Mouse (Mus musculus): ENCODE measurements around the gene 0610037L13Rik. TPM values are rescaled to one million over a fixed set of nuclear protein-coding genes. Genes with fewer than 3 reads are reported as not detected.

0610037L13Rik gene
- 48.1 and 54.9 TPM in 2 replicates for polyA plus RNA-seq (2015; fragmentation: Nextera tagmentation; extraction: Ambion mirVana)

DNA sequence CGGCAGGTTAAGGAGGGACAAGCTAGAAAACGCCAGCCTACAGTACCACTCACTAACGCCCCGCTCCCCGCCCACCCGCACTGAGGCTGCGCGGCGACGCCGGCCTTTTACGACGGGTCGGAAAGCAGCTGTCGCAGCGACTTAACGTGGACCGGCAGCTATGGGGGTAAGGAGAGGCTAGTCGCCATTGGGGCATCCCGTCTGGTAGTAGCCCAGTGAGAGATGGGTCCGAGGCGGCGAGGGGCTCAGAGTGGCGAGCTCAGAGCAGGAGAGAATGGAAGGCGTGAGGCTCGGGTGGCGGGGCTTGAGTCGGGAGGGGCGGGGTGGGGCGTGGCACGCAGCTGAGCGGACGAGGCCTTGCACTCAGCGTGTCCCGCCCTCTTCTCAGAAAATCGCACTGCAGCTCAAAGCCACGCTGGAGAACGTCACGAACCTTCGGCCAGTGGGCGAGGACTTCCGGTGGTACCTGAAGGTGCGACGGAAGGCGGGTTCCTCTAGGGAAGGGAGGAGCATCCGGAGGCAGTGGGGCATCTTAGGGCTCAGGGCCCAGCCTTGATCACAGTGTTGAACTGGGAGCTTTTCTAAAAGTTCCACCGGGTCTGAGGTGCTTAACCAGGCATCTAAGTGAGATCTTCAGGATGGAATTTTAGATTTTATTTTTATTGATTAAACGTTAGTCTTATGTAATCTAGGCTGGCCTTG, at the start of gene 0610037L13Rik:
Gene 0610037L13Rik (plus strand): TSS at position 83 of the 702 bp plus-strand sequence.
- Histone ChIP-seq H3K4me3 (replicated peaks) (peak within 1 kb of the TSS; percentile 73), H3K4me2 (peak within 1 kb of the TSS; percentile 90), H3K27ac (peak within 1 kb of the TSS; percentile 84), H3K9me3 (replicated peaks) (no peaks in the 10 kb centered on the region), H3K9ac (peak within 1 kb of the TSS; percentile 74), H3K4me1 (replicated peaks) (peaks cover 31% of the 10 kb centered on the region), H3K27me3 (no peaks in the 10 kb centered on the region), H3K36me3 (peaks cover 54% of the 10 kb centered on the region)
- ATAC-seq (ENCODE audit: low read depth) (peak; percentile 94), DNase-seq (peak; percentile 94)
- under 1% methylated on average over 48 of the region's 48 CpGs for WGBS (ENCODE audit: insufficient replicate concordance)

DNA sequence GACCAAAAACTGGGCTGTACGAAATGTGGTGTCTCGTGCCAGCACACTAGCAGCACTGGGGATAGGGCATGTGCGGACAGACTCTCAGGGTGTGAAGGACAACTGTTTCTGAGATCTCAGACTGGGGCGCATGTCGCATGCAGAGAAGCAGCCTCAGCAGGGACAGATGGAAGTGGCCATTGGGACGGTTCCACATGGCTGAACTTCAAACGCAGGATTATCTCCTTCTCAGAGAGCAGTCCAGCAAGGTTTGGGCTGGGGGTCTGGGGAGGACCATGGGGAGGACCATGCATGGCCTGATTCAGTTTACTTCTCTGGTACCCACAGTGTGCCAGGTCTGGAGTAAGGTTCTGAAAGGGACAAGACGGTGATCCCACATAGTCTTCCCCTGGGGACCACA, 45.9 kb upstream of the 0610037L13Rik start:
- Histone ChIP-seq H3K9me3 (replicated peaks) (no peaks in the 10 kb centered on the region), H3K36me3 (no peaks in the 10 kb centered on the region), H3K4me3 (replicated peaks) (no peak overlapping the region), H3K9ac (no peak overlapping the region), H3K27ac (no peak overlapping the region), H3K4me1 (replicated peaks) (peaks cover 15% of the 10 kb centered on the region), H3K4me2 (no peak overlapping the region), H3K27me3 (peaks cover 15% of the 10 kb centered on the region)
- DNase-seq = no peak
- 77% methylated on average over 8 of the region's 8 CpGs for WGBS (ENCODE audit: insufficient replicate concordance)
- ATAC-seq (ENCODE audit: low read depth) = no peak

DNA sequence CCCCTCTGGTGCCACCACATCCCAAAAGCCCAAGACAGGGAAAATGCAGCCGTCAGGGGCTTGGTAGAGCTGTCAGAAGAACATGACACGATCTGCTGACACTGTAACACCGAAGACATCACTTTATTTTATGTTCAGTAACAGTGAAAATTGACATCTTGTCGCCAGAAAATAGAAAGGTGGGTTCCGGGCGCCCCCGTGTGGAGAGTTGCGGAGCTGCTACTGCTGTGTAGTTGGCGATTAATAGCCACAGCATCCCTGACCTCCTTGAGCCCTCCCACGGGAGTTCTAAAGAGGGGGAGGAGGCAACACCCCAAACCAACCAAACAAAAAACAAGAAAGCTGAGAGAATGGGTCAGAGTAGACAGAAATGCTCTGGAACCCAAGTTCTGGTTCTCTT, 44.6 kb upstream of the 0610037L13Rik start:
- Histone ChIP-seq H3K4me3 (replicated peaks) (no peak overlapping the region), H3K4me2 (no peak overlapping the region), H3K9me3 (replicated peaks) (no peaks in the 10 kb centered on the region), H3K36me3 (no peaks in the 10 kb centered on the region), H3K4me1 (replicated peaks) (peaks cover 15% of the 10 kb centered on the region), H3K27me3 (peaks cover 15% of the 10 kb centered on the region), H3K27ac (no peak overlapping the region), H3K9ac (no peak overlapping the region)
- DNase-seq (peak; percentile 52), ATAC-seq (ENCODE audit: low read depth) (no peak)
- WGBS (ENCODE audit: insufficient replicate concordance) = 4% methylated on average over 10 of the region's 10 CpGs

DNA sequence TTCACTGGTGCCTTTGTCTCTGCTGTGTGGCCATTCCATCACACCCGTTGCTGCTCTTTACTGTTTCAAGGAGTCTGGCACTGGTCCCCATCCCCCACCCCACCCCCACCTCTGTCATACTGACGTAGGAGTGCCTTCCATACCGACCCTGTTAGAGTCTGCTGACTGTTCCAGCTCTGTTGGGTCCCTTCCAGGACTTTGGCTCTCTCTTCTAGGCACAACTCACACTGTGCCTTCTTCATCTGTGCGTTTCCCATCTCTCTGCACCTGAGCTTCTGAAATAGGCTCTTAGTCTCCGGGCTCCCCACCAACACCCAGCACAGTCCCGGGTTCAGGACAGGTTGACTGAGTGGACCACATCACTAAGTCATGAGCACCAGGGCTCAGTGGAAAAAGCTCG, 42.8 kb upstream of the 0610037L13Rik start:
- Histone ChIP-seq H3K36me3 (no peaks in the 10 kb centered on the region), H3K27ac (no peak overlapping the region), H3K4me3 (replicated peaks) (no peak overlapping the region), H3K4me1 (replicated peaks) (peaks cover 15% of the 10 kb centered on the region), H3K9ac (no peak overlapping the region), H3K27me3 (peaks cover 15% of the 10 kb centered on the region), H3K9me3 (replicated peaks) (no peaks in the 10 kb centered on the region), H3K4me2 (no peak overlapping the region)
- 57% methylated on average over 7 of the region's 7 CpGs for WGBS (ENCODE audit: insufficient replicate concordance)
- DNase-seq (no peak), ATAC-seq (ENCODE audit: low read depth) (no peak)

DNA sequence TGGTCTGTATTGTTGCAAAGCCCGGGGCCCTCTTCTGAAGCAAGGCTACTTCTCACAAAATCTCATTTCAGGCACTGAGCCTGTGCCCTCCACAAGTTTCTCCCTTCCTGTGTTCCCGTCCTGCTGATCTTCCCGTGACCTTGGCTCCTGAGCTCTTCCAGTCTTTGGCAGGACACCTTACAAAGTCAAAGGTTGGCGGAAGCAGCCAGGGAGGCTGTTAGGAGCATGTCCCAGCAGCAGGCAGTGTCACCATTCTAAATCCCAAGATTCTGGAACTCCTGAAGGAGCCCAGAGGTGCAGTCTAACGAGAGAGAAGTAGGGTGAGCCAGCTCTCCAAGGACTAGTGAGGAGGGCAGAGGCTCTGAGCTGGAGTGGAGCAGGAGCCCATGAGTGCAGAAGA, 41.1 kb upstream of the 0610037L13Rik start:
- no peak overlapping the region for H3K4me2 ChIP-seq
- DNase-seq (no peak), ATAC-seq (ENCODE audit: low read depth) (no peak)
- H3K4me1 ChIP-seq (replicated peaks) = 0 out of 2 replicates have a peak, but pooled peaks cover 3% of the 10 kb centered on the region
- H3K27me3 ChIP-seq = peaks cover 15% of the 10 kb centered on the region
- 76% methylated on average over 5 of the region's 5 CpGs for WGBS (ENCODE audit: insufficient replicate concordance)
- no peak overlapping the region for H3K9ac ChIP-seq
- H3K27ac ChIP-seq = no peak overlapping the region
- no peak overlapping the region for H3K4me3 ChIP-seq (replicated peaks)
- no peaks in the 10 kb centered on the region for H3K36me3 ChIP-seq
- no peaks in the 10 kb centered on the region for H3K9me3 ChIP-seq (replicated peaks)

DNA sequence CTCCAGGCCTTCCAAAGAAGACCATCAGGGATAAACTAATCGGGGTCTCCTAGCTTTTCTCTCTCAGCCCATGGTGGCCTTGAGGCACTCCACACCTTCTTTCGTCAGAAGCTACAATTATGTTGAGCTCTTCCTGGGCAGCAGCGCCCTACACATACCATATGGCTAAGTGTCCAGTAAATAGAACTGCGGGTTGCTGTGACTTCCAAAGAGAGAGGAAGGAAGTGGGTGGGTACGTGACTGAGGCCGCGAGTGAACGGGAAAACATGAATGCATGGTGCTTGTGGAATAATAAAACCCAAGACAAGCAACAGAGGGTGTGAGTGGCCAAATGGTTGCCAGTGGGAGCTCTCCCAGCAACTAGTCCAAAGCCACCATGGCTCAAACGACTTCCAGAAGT, 40.0 kb upstream of the 0610037L13Rik start:
- WGBS (ENCODE audit: insufficient replicate concordance) = 55% methylated on average over 9 of the region's 9 CpGs
- Histone ChIP-seq H3K4me3 (replicated peaks) (no peak overlapping the region), H3K27me3 (peaks cover 15% of the 10 kb centered on the region), H3K9me3 (replicated peaks) (no peaks in the 10 kb centered on the region), H3K4me2 (no peak overlapping the region), H3K9ac (no peak overlapping the region), H3K36me3 (peaks cover 1% of the 10 kb centered on the region; the same call in 1 of the 2 replicates), H3K4me1 (replicated peaks) (0 out of 2 replicates have a peak, but pooled peaks cover 3% of the 10 kb centered on the region), H3K27ac (no peak overlapping the region)
- ATAC-seq (ENCODE audit: low read depth) (no peak), DNase-seq (no peak)

DNA sequence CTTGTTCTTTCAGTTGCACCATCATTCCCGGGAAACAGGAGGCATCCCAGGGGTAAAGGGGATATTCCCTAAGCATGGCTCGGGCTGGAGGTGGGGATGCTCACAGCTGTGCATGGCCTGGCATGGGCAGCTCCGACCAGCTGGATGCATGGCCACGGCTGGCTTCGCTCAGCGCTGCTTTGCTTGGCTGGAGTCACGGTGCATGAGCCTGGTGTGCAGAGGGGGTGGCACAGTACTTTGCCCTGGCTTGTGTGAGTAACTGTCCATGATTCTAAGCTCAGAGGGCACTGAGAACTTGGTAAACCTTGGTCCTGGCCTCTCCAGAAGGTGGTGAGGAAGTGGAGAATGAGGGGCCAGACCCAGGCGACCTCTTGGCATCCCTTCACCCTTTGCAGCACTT, 39.5 kb upstream of the 0610037L13Rik start:
- H3K4me1 ChIP-seq (replicated peaks) = 0 out of 2 replicates have a peak, but pooled peaks cover 3% of the 10 kb centered on the region
- ATAC-seq (ENCODE audit: low read depth) = no peak
- no peak overlapping the region for H3K27ac ChIP-seq
- no peak overlapping the region for H3K4me2 ChIP-seq
- DNase-seq = no peak
- H3K36me3 ChIP-seq = peaks cover 6% of the 10 kb centered on the region; the same call in 1 of the 2 replicates
- H3K9ac ChIP-seq = no peak overlapping the region
- WGBS (ENCODE audit: insufficient replicate concordance) = 79% methylated on average over 8 of the region's 8 CpGs
- peaks cover 15% of the 10 kb centered on the region for H3K27me3 ChIP-seq
- H3K9me3 ChIP-seq (replicated peaks) = no peaks in the 10 kb centered on the region
- H3K4me3 ChIP-seq (replicated peaks) = no peak overlapping the region

DNA sequence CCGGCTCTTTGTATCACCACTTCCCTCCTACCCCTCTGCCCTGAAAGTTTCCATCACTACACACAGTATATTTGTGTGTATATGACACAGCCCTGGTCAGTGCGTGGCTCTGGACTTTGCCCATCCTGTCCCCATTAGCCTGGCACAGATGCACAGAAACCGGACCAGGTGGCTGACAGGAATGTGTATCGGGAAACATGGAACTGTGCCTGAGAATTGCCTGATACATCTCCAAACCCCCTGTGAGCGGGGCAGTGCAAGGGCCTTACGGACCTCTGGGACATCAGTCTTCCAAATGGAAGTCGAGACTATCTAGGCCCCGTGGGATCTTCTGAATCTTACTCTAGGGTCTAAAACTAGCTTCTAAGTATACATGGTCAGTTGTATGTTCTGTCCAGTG, 36.3 kb upstream of the 0610037L13Rik start:
- H3K36me3 ChIP-seq = peaks cover 30% of the 10 kb centered on the region
- H3K27me3 ChIP-seq = no peaks in the 10 kb centered on the region
- WGBS (ENCODE audit: insufficient replicate concordance) = 83% methylated on average over 8 of the region's 8 CpGs
- DNase-seq (no peak), ATAC-seq (ENCODE audit: low read depth) (no peak)
- no peaks in the 10 kb centered on the region for H3K4me1 ChIP-seq (replicated peaks)
- H3K4me2 ChIP-seq = no peak overlapping the region
- H3K4me3 ChIP-seq (replicated peaks) = no peak overlapping the region
- H3K9ac ChIP-seq = no peak overlapping the region
- no peaks in the 10 kb centered on the region for H3K9me3 ChIP-seq (replicated peaks)
- H3K27ac ChIP-seq = no peak overlapping the region

DNA sequence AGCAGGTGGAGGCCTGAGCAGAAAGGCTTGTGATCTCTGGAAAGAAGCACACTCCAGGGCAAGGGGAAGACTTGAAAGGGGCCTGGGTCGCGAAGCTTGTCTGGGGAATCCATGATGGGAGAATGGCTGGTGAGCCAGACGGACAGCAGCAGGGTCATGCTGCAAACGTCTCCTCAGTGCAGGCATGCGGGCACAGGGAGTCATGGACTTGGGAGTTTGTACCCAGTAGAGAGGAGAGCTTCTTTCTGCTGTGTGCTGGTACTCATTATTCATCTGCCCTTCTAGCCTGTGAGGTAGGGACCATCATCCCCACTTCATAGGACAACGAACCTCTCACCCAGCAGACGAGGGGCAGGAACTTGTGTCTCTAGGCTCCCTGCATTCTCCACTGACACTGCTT, 35.8 kb upstream of the 0610037L13Rik start:
- ATAC-seq (ENCODE audit: low read depth) = no peak
- Histone ChIP-seq H3K36me3 (peaks cover 34% of the 10 kb centered on the region), H3K27me3 (no peaks in the 10 kb centered on the region), H3K4me2 (no peak overlapping the region), H3K27ac (no peak overlapping the region), H3K4me1 (replicated peaks) (no peaks in the 10 kb centered on the region), H3K4me3 (replicated peaks) (no peak overlapping the region), H3K9ac (no peak overlapping the region), H3K9me3 (replicated peaks) (no peaks in the 10 kb centered on the region)
- 80% methylated on average over 7 of the region's 7 CpGs for WGBS (ENCODE audit: insufficient replicate concordance)
- no peak for DNase-seq

DNA sequence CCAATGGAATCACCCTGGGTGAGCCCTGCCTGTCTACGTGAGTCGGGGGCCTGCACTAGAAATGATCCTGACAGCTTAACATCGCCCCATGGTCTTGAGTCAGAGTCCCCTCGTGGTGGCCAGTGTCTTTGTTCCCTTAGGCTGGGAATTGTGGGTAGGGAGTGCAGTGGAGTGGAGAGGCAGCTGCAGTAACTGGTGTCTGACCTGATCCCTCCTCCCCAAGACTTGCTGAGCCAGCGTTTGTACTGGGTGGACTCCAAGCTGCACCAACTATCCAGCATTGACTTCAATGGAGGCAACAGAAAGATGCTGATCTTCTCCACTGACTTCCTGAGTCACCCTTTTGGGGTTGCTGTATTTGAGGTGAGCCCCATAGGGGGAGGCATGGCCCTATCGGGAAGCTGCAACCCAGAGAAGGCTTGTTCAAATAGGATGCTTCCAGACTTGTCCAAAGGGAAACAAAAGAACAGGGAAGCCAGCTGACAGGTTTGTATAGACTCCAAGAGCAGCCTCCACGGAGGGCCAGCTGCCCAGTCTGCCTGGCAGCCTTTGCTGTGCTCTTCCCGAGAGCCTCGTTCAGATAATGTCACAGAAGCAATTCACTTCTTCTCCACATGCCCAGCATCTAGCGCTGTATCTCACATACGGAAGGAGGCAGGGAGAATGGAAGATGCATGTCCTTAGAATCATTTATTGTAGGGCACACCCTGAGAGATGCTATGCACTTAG, 32.5 kb upstream of the 0610037L13Rik start:
- 76% methylated on average over 11 of the region's 11 CpGs for WGBS (ENCODE audit: insufficient replicate concordance)
- no peak overlapping the region for H3K27ac ChIP-seq
- DNase-seq = no peak
- no peak overlapping the region for H3K4me2 ChIP-seq
- no peaks in the 10 kb centered on the region for H3K9me3 ChIP-seq (replicated peaks)
- no peak overlapping the region for H3K9ac ChIP-seq
- H3K27me3 ChIP-seq = no peaks in the 10 kb centered on the region
- H3K4me1 ChIP-seq (replicated peaks) = no peaks in the 10 kb centered on the region
- peaks cover 57% of the 10 kb centered on the region for H3K36me3 ChIP-seq
- H3K4me3 ChIP-seq (replicated peaks) = no peak overlapping the region
- no peak for ATAC-seq (ENCODE audit: low read depth)

DNA sequence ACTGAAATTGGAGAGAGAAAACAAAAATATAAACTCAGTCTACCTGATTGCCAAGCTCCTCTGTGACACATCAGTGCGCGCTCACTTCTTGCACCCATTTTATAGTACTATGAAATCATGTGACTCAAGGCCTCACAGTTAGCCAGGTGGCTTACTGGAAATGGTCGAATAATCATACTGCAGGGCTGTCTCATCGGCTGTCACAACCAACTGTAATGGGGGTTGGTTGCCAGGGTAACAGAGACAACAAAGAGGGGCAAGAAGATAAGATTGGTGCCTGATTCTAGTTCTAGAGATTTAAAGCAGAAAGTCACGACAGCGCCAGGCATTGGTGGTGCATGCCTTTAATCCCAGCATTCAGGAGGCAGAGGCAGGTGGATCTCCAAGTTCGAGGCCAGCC, 30.6 kb upstream of the 0610037L13Rik start:
- Histone ChIP-seq H3K27me3 (no peaks in the 10 kb centered on the region), H3K4me1 (replicated peaks) (no peaks in the 10 kb centered on the region), H3K4me2 (no peak overlapping the region), H3K9ac (no peak overlapping the region), H3K9me3 (replicated peaks) (no peaks in the 10 kb centered on the region), H3K36me3 (peaks cover 64% of the 10 kb centered on the region), H3K4me3 (replicated peaks) (no peak overlapping the region), H3K27ac (no peak overlapping the region)
- DNase-seq (no peak), ATAC-seq (ENCODE audit: low read depth) (no peak)
- WGBS (ENCODE audit: insufficient replicate concordance) = 73% methylated on average over 7 of the region's 7 CpGs
